ENCODE assay signal across 21 mouse cellular contexts in the genomic region with DNA sequence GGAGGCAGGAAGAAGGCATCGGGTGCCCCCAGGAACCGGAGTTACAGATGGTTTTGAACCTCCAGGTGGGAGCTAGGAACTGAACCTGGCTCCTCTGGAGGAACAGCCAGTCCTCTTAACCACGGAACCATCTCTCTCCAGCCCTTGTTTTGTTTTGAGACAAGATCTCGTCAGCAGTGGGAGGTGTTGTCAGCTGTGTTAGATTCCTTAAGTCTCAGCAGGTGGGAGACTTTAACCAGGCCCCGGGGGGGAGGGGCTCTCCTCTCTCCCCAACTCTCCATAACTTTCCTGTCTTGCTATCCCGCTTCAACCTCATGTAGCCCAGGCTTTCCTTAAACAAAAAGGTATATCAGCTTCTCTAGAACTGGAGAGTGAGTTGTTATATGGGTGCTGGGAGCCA. TPM values are rescaled to one million over a fixed set of nuclear protein-coding genes. Genes with fewer than 3 reads are reported as not detected.
"Had no signal": no experiment of that assay in that cellular context is flagged by ENCODE, and none has a peak within 500 bp of the region (broad histone marks: within the 10 kb centered on the region; RNA-seq: fewer than 3 reads in every experiment).

No protein-coding gene starts in this region.

- H3K4me2 ChIP-seq: lung, embryonic 14.5 days; midbrain, embryonic 12.5 days; neural tube, embryonic 13.5 days; neural tube, embryonic 15.5 days had no signal

- ATAC-seq: midbrain, embryonic 16.5 days had no signal

- H3K4me3 ChIP-seq: midbrain, embryonic 12.5 days; myocyte; neural tube, embryonic 13.5 days; neural tube, embryonic 15.5 days; stomach, embryonic 15.5 days had no signal

- H3K36me3 ChIP-seq: midbrain, embryonic 12.5 days; neural tube, embryonic 13.5 days; neural tube, embryonic 15.5 days; stomach, embryonic 15.5 days had no signal

- H3K9ac ChIP-seq: liver, embryonic 14.5 days; lung, embryonic 14.5 days; midbrain, embryonic 12.5 days; neural tube, embryonic 13.5 days; neural tube, embryonic 15.5 days; stomach, embryonic 15.5 days had no signal

- H3K27ac ChIP-seq: liver, embryonic 14.5 days; midbrain, embryonic 12.5 days; neural tube, embryonic 13.5 days; neural tube, embryonic 15.5 days; stomach, embryonic 15.5 days had no signal

- H3K27me3 ChIP-seq: midbrain, embryonic 12.5 days; neural tube, embryonic 13.5 days; neural tube, embryonic 15.5 days; stomach, embryonic 15.5 days had no signal

- DNase-seq: midbrain, embryonic 14.5 days; right cerebral cortex, postnatal 14 days; thymus, adult 2 months; thymus, postnatal 25 days; thymus, postnatal 4 days had no signal

- H3K9me3 ChIP-seq: midbrain, embryonic 12.5 days; neural tube, embryonic 13.5 days; neural tube, embryonic 15.5 days; stomach, embryonic 15.5 days had no signal

RNA-seq across cellular contexts. Expression of a gene that starts 2.3 kb away (rescaled TPM):
- total RNA-seq: megakaryocyte, adult 5-6 weeks; megakaryocyte-erythroid progenitor cell, adult 5-6 weeks had no signal
- polyA plus RNA-seq: liver, embryonic 14.5 days; liver, embryonic 16.5 days; lung, embryonic 14.5 days; lung, embryonic 16.5 days; midbrain, embryonic 12.5 days; midbrain, embryonic 14.5 days; neural tube, embryonic 13.5 days; spleen, adult 2 months; testis, adult 2 months; urinary bladder, adult 2 months had no signal

RNA-seq across cellular contexts. Expression of a gene that starts 12.2 kb away (rescaled TPM):
- total RNA-seq: megakaryocyte, adult 5-6 weeks had no signal
- polyA plus RNA-seq: lung, embryonic 16.5 days; midbrain, embryonic 12.5 days; midbrain, embryonic 14.5 days; midbrain, embryonic 16.5 days; myocyte; neural tube, embryonic 11.5 days; neural tube, embryonic 13.5 days had no signal

RNA-seq across cellular contexts. Expression of a gene that starts 56.2 kb away (rescaled TPM):
- total RNA-seq: megakaryocyte, adult 5-6 weeks; megakaryocyte-erythroid progenitor cell, adult 5-6 weeks had no signal
